Mouse (Mus musculus) testis, adult 2 months (tissue): ENCODE data around the gene Tmem255b.

Experiments
- CTCF ChIP-seq: fragments of 200-500 bp; IDR thresholded peaks from 2 replicates; pipeline ENCODE4 v1.5.1; 2012; ENCODE audit warnings: low read depth, mild to moderate bottlenecking, inconsistent platforms, low read length, moderate library complexity; ENCODE audit not compliant: control insufficient read depth, insufficient read depth, insufficient replicate concordance
- POLR2A ChIP-seq: fragments of 200-500 bp; IDR thresholded peaks from 2 replicates; pipeline ENCODE4 v1.6.1; 2012; ENCODE audit warnings: low read depth, mild to moderate bottlenecking, inconsistent platforms, low read length, moderate library complexity; ENCODE audit not compliant: control insufficient read depth

DNA sequence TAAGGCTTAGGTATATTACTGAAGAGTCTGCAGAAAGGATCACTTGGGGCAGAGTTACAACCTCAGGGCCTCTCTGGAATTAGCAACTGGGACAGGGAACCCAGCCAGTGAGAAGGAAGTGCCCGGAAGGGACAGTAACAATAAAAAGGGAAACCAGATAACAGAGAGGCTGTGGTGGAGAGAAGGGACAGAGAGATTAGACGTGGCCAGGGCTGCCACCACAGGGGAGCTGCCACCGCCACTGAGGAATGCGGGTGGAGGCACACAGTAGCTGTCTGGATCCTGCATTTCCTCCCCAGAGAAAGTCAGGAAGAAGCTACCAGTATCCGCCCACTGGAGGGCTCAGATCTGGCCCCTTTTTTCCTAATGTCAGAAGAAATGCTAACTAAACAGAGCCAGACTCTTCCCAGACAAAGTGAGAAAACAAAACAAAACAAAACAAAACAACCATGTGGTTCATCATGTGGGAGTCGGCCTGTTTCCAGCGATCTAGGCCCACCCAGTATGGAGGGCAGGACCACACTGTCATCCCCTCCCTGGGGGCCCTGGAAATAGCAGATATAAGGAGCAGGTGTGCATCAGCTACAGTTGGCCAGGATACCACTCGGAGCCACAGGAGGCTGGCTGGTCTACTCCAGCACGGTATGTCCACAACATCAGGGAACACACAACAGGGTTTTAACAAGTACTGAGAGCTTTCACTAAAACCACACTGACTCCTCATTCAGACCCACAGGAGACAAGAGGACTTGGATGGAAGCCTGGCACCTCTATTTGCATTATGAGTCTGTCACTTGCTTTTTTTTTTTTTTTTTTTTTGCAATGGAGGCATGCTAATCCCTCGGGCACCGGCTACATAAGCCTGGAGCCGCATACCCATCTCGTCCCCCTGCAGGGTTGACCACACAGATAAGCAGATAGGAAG lies 55.3 kb downstream of the Tmem255b start:
- no peak for TF ChIP-seq CTCF
- TF ChIP-seq POLR2A, result no peak
